Mouse (Mus musculus): ENCODE measurements around the gene Elmo1. TPM values are rescaled to one million over a fixed set of nuclear protein-coding genes. Genes with fewer than 3 reads are reported as not detected.
A peak's percentile ranks its signal among the peaks of the same experiment; 100 is the strongest.

Elmo1 gene
- polyA plus RNA-seq, 1 experiment from 2014 or later: 49.5 TPM

DNA sequence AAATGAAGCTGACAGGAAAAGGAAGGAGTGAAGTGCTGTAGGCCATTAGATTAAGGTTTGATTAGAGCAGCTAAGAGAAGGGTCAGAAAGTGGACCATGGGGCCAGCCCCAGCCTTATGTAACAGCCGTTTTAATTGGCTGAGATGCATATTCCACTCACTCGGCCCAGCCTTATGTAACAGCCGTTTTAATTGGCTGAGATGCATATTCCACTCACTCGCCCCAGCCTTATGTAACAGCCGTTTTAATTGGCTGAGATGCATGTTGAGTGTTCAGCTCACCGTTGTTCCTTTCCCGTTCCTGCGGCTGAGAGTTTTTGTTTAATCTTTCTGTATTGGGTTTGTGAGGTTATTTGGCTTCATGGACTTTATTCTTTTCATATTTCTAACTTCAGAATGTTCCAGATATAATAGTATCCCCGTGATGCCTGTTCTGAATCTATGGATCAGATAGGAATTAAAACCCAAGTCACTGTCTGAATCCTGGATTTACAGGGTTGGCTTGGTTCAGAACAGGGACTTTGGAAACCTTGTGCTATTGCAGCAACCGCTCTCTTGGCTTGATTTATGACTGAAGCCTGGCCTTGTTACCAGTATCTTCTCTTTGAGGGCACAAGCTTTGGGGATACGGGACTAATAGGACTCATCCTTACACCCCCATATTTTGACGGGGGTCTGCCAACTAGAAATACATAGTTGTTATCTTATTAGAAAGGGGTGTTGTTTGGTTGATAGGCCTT is 114.8 kb downstream of the Elmo1 start:
- WGBS: 91% methylated on average over 12 of the region's 12 CpGs
- no peak overlapping the region for H3K4me2 ChIP-seq (ENCODE audit: low read depth, low read length)
- H3K9ac ChIP-seq (replicated peaks; ENCODE audit: low read depth, low read length): no peak overlapping the region
- no peaks in the 10 kb centered on the region for H3K4me1 ChIP-seq (ENCODE audit: control insufficient read depth, insufficient read depth, low read length)
- H3K4me3 ChIP-seq (ENCODE audit: low read depth, low read length): no peak overlapping the region
- no peaks in the 10 kb centered on the region for H3K27me3 ChIP-seq (ENCODE audit: control insufficient read depth, insufficient read depth, low read length)
- H3K27ac ChIP-seq (ENCODE audit: low read depth, low read length): no peak overlapping the region
- H3K9me3 ChIP-seq (ENCODE audit: control insufficient read depth, low read length): no peaks in the 10 kb centered on the region
- no peak for ATAC-seq (ENCODE audit: low read depth)
- H3K36me3 ChIP-seq (ENCODE audit: control insufficient read depth, insufficient read depth, low read length): no peaks in the 10 kb centered on the region

DNA sequence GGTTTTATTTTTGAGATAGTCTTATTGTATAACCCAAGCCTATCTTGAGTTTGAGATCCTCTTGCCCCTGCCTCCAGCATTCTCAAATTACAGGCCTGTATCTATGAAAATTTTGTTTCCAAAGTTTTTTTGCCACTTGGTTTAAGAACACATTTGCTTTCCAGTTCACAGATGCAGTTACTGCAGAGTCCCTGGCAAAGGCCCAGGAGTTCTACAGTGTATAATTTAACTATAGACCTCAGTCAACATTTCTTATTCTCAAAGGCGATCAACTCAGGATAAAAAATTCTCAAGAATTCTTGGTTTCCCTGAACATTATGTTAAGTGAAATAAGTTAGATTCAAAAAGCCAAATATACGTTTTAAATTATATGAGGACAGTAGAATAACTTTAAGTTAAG is 115.3 kb downstream of the Elmo1 start:
- WGBS: 94% methylated on average over 2 of the region's 2 CpGs
- no peaks in the 10 kb centered on the region for H3K9me3 ChIP-seq (ENCODE audit: control insufficient read depth, low read length)
- no peaks in the 10 kb centered on the region for H3K36me3 ChIP-seq (ENCODE audit: control insufficient read depth, insufficient read depth, low read length)
- H3K4me3 ChIP-seq (ENCODE audit: low read depth, low read length): no peak overlapping the region
- no peak overlapping the region for H3K4me2 ChIP-seq (ENCODE audit: low read depth, low read length)
- no peak overlapping the region for H3K9ac ChIP-seq (replicated peaks; ENCODE audit: low read depth, low read length)
- H3K27ac ChIP-seq (ENCODE audit: low read depth, low read length): no peak overlapping the region
- no peak for ATAC-seq (ENCODE audit: low read depth)
- H3K27me3 ChIP-seq (ENCODE audit: control insufficient read depth, insufficient read depth, low read length): no peaks in the 10 kb centered on the region
- H3K4me1 ChIP-seq (ENCODE audit: control insufficient read depth, insufficient read depth, low read length): no peaks in the 10 kb centered on the region

DNA sequence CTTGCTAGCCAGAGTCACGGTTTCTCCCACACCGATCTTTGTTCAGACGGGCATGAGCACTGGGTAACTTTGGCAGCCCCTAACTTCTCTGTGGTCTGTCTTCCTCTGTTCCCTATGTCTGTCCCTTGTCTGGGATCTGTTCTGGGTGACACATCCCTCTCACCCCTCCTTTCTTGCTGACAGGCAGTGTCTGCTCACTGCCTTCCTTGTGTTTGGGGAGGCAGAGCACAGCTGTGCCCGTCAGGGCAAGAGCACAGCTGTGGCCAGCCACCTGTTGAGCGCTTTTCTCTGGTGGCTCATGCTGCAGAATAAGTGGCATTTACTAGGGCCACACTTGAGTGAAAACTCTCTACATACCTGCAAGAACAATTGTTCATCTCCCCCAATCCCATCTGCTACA is 116.7 kb downstream of the Elmo1 start:
- no peak overlapping the region for H3K27ac ChIP-seq (ENCODE audit: low read depth, low read length)
- no peak overlapping the region for H3K9ac ChIP-seq (replicated peaks; ENCODE audit: low read depth, low read length)
- 64% methylated on average over 5 of the region's 5 CpGs for whole genome bisulfite sequencing
- no peak overlapping the region for H3K4me3 ChIP-seq (ENCODE audit: low read depth, low read length)
- no peaks in the 10 kb centered on the region for H3K27me3 ChIP-seq (ENCODE audit: control insufficient read depth, insufficient read depth, low read length)
- H3K4me2 ChIP-seq (ENCODE audit: low read depth, low read length): no peak overlapping the region
- no peaks in the 10 kb centered on the region for H3K36me3 ChIP-seq (ENCODE audit: control insufficient read depth, insufficient read depth, low read length)
- no peaks in the 10 kb centered on the region for H3K9me3 ChIP-seq (ENCODE audit: control insufficient read depth, low read length)
- peak; percentile 49; the same call in 1 of the 2 replicates for ATAC-seq (ENCODE audit: low read depth)
- H3K4me1 ChIP-seq (ENCODE audit: control insufficient read depth, insufficient read depth, low read length): no peaks in the 10 kb centered on the region

DNA sequence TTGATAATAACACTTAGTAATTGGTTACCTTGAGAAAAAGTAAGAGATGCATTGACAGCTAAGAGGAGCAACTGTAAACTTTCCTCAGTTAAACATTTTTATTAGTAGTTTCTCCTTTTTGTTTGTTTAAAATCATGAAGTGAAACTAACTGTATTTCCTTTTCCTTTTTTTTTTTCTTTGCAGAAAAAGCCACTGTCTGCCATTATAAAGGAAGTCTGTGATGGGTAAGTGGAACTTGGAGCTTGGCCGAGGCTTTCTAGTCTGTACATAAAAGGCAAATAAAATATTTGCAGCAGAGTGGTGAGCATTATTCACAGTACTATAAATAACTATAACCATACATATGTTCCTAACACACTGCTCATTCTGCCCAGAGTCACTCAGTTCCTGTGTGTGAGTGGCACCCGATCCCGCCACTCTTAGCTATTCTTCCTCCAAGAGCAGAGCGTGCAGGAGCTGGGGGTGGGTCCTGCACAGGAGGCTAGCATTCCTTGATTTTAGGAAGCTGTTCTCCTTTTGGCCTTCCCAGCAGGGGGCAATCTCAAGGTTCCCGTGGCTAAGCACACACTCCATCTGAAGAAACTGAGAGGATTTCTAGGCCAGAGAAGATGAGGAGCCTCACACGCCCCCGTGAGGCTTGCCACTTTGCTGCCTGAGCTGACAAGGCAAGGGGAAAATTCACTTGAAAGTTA is 117.7 kb downstream of the Elmo1 start:
- 74% methylated on average over 7 of the region's 7 CpGs for WGBS
- Histone ChIP-seq H3K36me3 (ENCODE audit: control insufficient read depth, insufficient read depth, low read length) (no peaks in the 10 kb centered on the region), H3K4me2 (ENCODE audit: low read depth, low read length) (no peak overlapping the region), H3K27me3 (ENCODE audit: control insufficient read depth, insufficient read depth, low read length) (no peaks in the 10 kb centered on the region), H3K9me3 (ENCODE audit: control insufficient read depth, low read length) (no peaks in the 10 kb centered on the region), H3K4me1 (ENCODE audit: control insufficient read depth, insufficient read depth, low read length) (no peaks in the 10 kb centered on the region), H3K4me3 (ENCODE audit: low read depth, low read length) (no peak overlapping the region), H3K27ac (ENCODE audit: low read depth, low read length) (no peak overlapping the region), H3K9ac (replicated peaks; ENCODE audit: low read depth, low read length) (no peak overlapping the region)
- no peak for ATAC-seq (ENCODE audit: low read depth)

DNA sequence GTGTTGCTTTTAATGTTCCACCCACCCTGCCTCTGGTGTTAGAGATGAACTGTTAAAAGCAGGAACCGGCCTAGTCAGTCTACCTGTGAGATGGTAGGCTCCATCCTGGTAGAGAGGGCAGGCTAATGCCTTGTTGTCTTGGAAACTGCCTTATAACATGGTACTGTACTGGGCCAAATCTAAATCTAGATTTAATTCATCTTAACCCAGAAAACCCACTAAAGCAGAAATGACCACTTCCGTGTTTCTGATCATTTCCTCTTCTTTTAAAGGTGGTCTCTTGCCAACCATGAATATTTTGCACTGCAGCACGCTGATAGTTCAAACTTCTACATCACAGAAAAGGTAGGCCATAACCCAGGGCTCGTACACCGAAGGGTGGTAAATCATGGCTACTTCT is 118.5 kb downstream of the Elmo1 start:
- H3K27me3 ChIP-seq (ENCODE audit: control insufficient read depth, insufficient read depth, low read length): no peaks in the 10 kb centered on the region
- WGBS: 96% methylated on average over 5 of the region's 5 CpGs
- no peak overlapping the region for H3K9ac ChIP-seq (replicated peaks; ENCODE audit: low read depth, low read length)

DNA sequence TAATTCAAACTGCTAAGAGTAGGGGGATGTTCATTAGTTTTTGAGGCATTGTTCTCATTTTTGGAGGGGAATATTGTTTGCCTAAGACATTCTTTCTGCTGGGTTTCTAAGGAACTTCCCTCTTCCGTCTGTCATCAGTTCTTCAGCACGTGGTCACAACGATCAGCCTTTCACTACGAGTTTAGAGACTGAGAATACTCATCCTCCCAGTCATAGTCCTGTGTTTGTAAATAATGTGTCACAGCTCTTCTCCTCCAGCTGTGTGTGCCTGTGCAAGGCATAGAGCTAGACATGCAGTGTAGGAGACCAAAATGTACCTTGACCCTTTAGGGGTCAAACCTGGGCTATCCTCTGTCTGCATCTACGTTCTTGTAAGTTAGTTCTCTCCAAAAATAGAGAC is 121.4 kb downstream of the Elmo1 start:
- no peak for ATAC-seq (ENCODE audit: low read depth)
- H3K9me3 ChIP-seq (ENCODE audit: control insufficient read depth, low read length): no peaks in the 10 kb centered on the region
- H3K4me3 ChIP-seq (ENCODE audit: low read depth, low read length): no peak overlapping the region
- no peaks in the 10 kb centered on the region for H3K27me3 ChIP-seq (ENCODE audit: control insufficient read depth, insufficient read depth, low read length)
- no peaks in the 10 kb centered on the region for H3K4me1 ChIP-seq (ENCODE audit: control insufficient read depth, insufficient read depth, low read length)
- H3K9ac ChIP-seq (replicated peaks; ENCODE audit: low read depth, low read length): no peak overlapping the region
- H3K36me3 ChIP-seq (ENCODE audit: control insufficient read depth, insufficient read depth, low read length): no peaks in the 10 kb centered on the region
- whole genome bisulfite sequencing: 89% methylated on average over 5 of the region's 5 CpGs
- H3K4me2 ChIP-seq (ENCODE audit: low read depth, low read length): no peak overlapping the region
- no peak overlapping the region for H3K27ac ChIP-seq (ENCODE audit: low read depth, low read length)

More for the DNA sequence above, 118.5 kb downstream of the Elmo1 start:
- no peak for ATAC-seq (ENCODE audit: low read depth)
- no peak overlapping the region for H3K4me2 ChIP-seq (ENCODE audit: low read depth, low read length)
- H3K4me1 ChIP-seq (ENCODE audit: control insufficient read depth, insufficient read depth, low read length): no peaks in the 10 kb centered on the region
- H3K9me3 ChIP-seq (ENCODE audit: control insufficient read depth, low read length): no peaks in the 10 kb centered on the region
- no peak overlapping the region for H3K27ac ChIP-seq (ENCODE audit: low read depth, low read length)
- H3K36me3 ChIP-seq (ENCODE audit: control insufficient read depth, insufficient read depth, low read length): no peaks in the 10 kb centered on the region
- H3K4me3 ChIP-seq (ENCODE audit: low read depth, low read length): no peak overlapping the region

DNA sequence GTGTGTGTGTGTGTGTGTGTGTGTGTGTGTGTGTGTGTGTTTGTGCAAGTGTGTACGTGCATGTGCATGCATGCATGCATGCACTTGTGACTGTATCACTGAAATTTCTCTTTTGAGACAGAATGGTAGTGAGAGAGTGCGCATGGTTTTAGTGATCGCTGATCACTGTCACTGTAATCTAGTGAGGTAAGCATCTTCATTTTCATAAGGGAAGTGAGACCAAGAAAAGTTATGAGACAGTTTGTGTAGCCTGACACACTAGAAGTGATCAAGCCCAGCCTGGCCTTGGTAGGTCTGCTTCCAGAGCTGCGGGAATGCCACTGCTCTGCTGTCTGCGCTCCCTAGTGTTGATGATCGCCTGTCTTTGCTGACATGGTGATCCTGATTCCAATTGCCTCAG is 122.3 kb downstream of the Elmo1 start:
- H3K36me3 ChIP-seq (ENCODE audit: control insufficient read depth, insufficient read depth, low read length): no peaks in the 10 kb centered on the region
- no peak overlapping the region for H3K27ac ChIP-seq (ENCODE audit: low read depth, low read length)
- no peak overlapping the region for H3K4me3 ChIP-seq (ENCODE audit: low read depth, low read length)
- no peak overlapping the region for H3K9ac ChIP-seq (replicated peaks; ENCODE audit: low read depth, low read length)
- ATAC-seq (ENCODE audit: low read depth): no peak
- H3K4me1 ChIP-seq (ENCODE audit: control insufficient read depth, insufficient read depth, low read length): no peaks in the 10 kb centered on the region
- no peaks in the 10 kb centered on the region for H3K9me3 ChIP-seq (ENCODE audit: control insufficient read depth, low read length)
- no peaks in the 10 kb centered on the region for H3K27me3 ChIP-seq (ENCODE audit: control insufficient read depth, insufficient read depth, low read length)
- H3K4me2 ChIP-seq (ENCODE audit: low read depth, low read length): no peak overlapping the region
- WGBS: 92% methylated on average over 6 of the region's 6 CpGs

DNA sequence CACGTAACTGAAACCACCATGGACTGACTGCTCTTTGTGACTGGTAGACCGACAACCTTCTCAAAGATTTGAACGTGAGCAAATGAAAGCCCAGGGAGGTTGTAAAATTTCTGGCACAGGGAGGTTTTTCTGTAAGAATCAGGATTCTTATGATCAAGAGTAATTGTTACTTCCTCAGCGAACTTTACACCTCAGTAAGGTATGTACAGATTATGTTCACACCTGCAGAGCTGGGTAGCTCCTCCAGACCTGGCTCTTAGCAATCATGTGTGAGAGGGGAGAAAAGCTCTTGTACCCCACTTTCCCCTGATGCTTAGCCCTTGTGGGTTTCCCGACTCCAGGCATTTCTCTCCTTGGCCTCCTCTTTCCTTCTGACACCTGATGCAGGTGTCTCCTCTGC is 123.5 kb downstream of the Elmo1 start:
- 96% methylated on average over 5 of the region's 5 CpGs for WGBS
- no peaks in the 10 kb centered on the region for H3K27me3 ChIP-seq (ENCODE audit: control insufficient read depth, insufficient read depth, low read length)
- no peak for ATAC-seq (ENCODE audit: low read depth)

DNA sequence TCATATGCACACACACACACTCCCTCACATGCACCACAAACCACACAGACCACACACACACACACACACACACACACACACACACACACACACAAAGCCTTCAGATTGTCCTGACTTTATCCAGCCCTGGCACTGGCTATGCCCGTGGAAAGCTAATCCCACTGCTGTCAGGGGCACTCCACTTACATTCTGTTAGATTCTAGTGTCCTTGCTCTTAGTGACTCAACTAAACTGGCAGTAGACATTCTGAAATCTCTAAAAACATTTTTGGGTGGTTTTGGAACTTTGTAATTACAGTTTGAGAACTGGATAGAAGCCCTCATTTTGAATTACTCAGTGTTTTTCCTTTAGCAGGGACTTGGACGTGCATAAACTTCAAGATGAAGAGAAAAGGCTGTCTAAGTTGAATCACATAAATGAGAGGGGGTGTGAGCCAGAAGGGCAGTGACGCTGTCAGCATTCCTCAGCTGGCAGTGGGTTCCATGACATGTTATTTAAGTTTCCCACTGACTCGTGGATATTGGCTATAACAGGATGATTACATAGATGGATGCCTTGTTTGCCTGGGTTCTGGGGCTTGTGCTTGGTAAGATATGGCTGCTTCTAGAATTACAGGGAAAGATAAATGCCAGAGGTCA is 127.2 kb downstream of the Elmo1 start:
- Histone ChIP-seq H3K4me3 (ENCODE audit: low read depth, low read length) (no peak overlapping the region), H3K27ac (ENCODE audit: low read depth, low read length) (no peak overlapping the region), H3K9ac (replicated peaks; ENCODE audit: low read depth, low read length) (no peak overlapping the region), H3K36me3 (ENCODE audit: control insufficient read depth, insufficient read depth, low read length) (no peaks in the 10 kb centered on the region), H3K4me1 (ENCODE audit: control insufficient read depth, insufficient read depth, low read length) (no peaks in the 10 kb centered on the region), H3K9me3 (ENCODE audit: control insufficient read depth, low read length) (no peaks in the 10 kb centered on the region), H3K4me2 (ENCODE audit: low read depth, low read length) (no peak overlapping the region), H3K27me3 (ENCODE audit: control insufficient read depth, insufficient read depth, low read length) (no peaks in the 10 kb centered on the region)
- no peak for ATAC-seq (ENCODE audit: low read depth)
- 71% methylated on average over 4 of the region's 4 CpGs for WGBS

More for the DNA sequence above, 123.5 kb downstream of the Elmo1 start:
- no peaks in the 10 kb centered on the region for H3K36me3 ChIP-seq (ENCODE audit: control insufficient read depth, insufficient read depth, low read length)
- H3K4me2 ChIP-seq (ENCODE audit: low read depth, low read length): no peak overlapping the region
- H3K27ac ChIP-seq (ENCODE audit: low read depth, low read length): no peak overlapping the region
- no peaks in the 10 kb centered on the region for H3K4me1 ChIP-seq (ENCODE audit: control insufficient read depth, insufficient read depth, low read length)
- H3K9ac ChIP-seq (replicated peaks; ENCODE audit: low read depth, low read length): no peak overlapping the region
- H3K9me3 ChIP-seq (ENCODE audit: control insufficient read depth, low read length): no peaks in the 10 kb centered on the region
- no peak overlapping the region for H3K4me3 ChIP-seq (ENCODE audit: low read depth, low read length)
